Mouse (Mus musculus): ENCODE measurements at regions not wholly inside any gene's neighbourhood (a gene's known extent, or its start where the extent isn't known, plus 50 kb on each side); places are given as distances from the start of the nearest gene placed in this dataset.

GRCm38 (mm10) chr13:26538928-26539327, 231.0 kb downstream of the Hdgfl1 start:
- no peak for TF ChIP-seq JUND (IDR thresholded peaks at IDR 0.05; ENCODE audit: low read depth, low read length)
- no peak for TF ChIP-seq GATA1 (IDR thresholded peaks at IDR 0.05; ENCODE audit: low read depth, low read length)
- no peak for TF ChIP-seq EP300 (IDR thresholded peaks at IDR 0.05; ENCODE audit: low read depth in 1 of 2, low read length in 2 of 2)
- no peak for TF ChIP-seq MEF2A (IDR thresholded peaks at IDR 0.05; ENCODE audit: extremely low read depth, insufficient replicate concordance, low read depth, low read length, poor library complexity, severe bottlenecking)
- TF ChIP-seq CTCF (IDR thresholded peaks at IDR 0.05 in 2 of 3, conservative IDR thresholded peaks at IDR 0.05 in 1 of 3; ENCODE audit: control insufficient read depth in 1 of 3, insufficient read depth in 1 of 3, low read depth in 2 of 3, low read length in 3 of 3, poor library complexity in 1 of 3, severe bottlenecking in 1 of 3), result no peak

All from MEL (cell line).